Mouse (Mus musculus) limb, embryonic 14.5 days (tissue): Measurements from ENCODE around the gene E130311K13Rik. TPM values are rescaled to one million over a fixed set of nuclear protein-coding genes. Genes with fewer than 3 reads are reported as not detected.

Experiments
- ATAC-seq: fragments of 200-750 bp; cut with Nextera tagmentation; 2 replicates; pipeline ENCODE4 v1.8.0; 2017; ENCODE audit warnings: low read depth, moderate number of reproducible peaks, moderate TSS enrichment; ENCODE audit not compliant: low FRiP score
- DNase-seq: peaks from one replicate; pipeline ENCODE4 v3.0.0-alpha.2; 2015; ENCODE audit warnings: low spot score
- H3K27ac ChIP-seq: fragments of 300-500 bp; sonication (generic); replicated peaks from 2 replicates; pipeline ENCODE4 v1.5.1; 2014; ENCODE audit warnings: low read depth, mild to moderate bottlenecking, low read length, moderate library complexity, mixed read lengths
- H3K27me3 ChIP-seq: fragments of 300-500 bp; sonication (generic); 2 replicates; pipeline ENCODE4 v1.6.1; 2014; ENCODE audit warnings: low read length, mixed read lengths; ENCODE audit not compliant: control insufficient read depth, insufficient read depth
- H3K36me3 ChIP-seq: fragments of 300-500 bp; sonication (generic); 2 replicates; pipeline ENCODE4 v1.6.1; 2014; ENCODE audit warnings: mild to moderate bottlenecking, low read length, moderate library complexity, mixed read lengths; ENCODE audit not compliant: control insufficient read depth, insufficient read depth
- H3K4me1 ChIP-seq: fragments of 300-500 bp; sonication (generic); 2 replicates; pipeline ENCODE4 v1.6.1; 2014; ENCODE audit warnings: antibody characterized with exemption, low read length, mixed read lengths; ENCODE audit not compliant: control insufficient read depth, insufficient read depth
- H3K4me2 ChIP-seq: fragments of 300-500 bp; sonication (generic); replicated peaks from 2 replicates; pipeline ENCODE4 v1.6.1; 2014; ENCODE audit warnings: low read depth, mild to moderate bottlenecking, low read length, moderate library complexity; ENCODE audit not compliant: severe bottlenecking
- H3K4me3 ChIP-seq: fragments of 300-500 bp; sonication (generic); replicated peaks from 2 replicates; pipeline ENCODE4 v1.5.1; 2014; ENCODE audit warnings: low read length
- H3K9ac ChIP-seq: fragments of 300-500 bp; sonication (generic); 2 replicates; pipeline ENCODE4 v1.6.1; 2014; ENCODE audit warnings: mild to moderate bottlenecking, low read depth, low read length, moderate library complexity; ENCODE audit not compliant: severe bottlenecking
- H3K9me3 ChIP-seq: fragments of 300-500 bp; sonication (generic); 2 replicates; pipeline ENCODE4 v1.6.1; 2016; ENCODE audit warnings: low read length; ENCODE audit not compliant: control insufficient read depth
- POLR2A ChIP-seq: fragments of 200-500 bp; IDR thresholded peaks from 2 replicates; pipeline ENCODE4 v1.8.0; 2012; ENCODE audit warnings: inconsistent platforms, mild to moderate bottlenecking, moderate library complexity, borderline replicate concordance; ENCODE audit not compliant: insufficient read depth, insufficient read length; ENCODE audit errors: extremely low read depth
- WGBS: fragments of 180-500 bp; shearing (Covaris S2); extraction: QIAGEN DNeasy Blood & Tissue Kit; methylation state at CpG from one replicate; pipeline ENCODE4 v1.1.7; 2014; 5-methylcytosine and 5-hydroxymethylcytosine counted together
- polyA plus RNA-seq, 2 experiments: library from polyadenylated mRNA; depleted of rRNA in 1 of 2; stranded (reverse) in 1 of 2; unstranded in 1 of 2; fragments of >200 nt; fragmentation: Nextera tagmentation in 1 of 2; extraction: Ambion mirVana in 1 of 2; gene quantifications; 2 replicates each; pipeline versions ENCODE4 v1.2.1 to v1.2.3; 2012 to 2014

E130311K13Rik gene
- polyA plus RNA-seq, 2 experiments: 6.2 to 8.9 TPM

DNA sequence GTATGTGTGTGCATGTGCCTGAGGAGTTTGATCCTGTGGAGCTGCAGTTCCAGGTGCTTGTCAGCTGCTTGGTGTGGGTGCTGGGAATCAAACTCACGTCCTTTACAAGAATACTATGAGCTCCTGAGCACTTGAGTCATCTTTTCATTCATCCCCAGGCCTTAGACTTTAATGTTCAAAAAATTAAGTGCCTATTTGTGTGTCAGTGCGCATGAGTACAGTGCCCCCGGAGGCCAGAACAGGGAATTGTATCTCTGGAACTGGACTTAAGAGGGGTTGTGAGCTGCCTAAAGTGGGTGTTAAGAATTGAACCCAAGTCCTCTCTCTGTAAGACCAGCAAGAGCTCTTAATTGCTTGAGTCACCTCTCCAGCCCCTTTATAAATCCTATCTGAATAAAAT, 9.6 kb downstream of the E130311K13Rik start:
- no peak overlapping the region for H3K4me2 ChIP-seq
- H3K9ac ChIP-seq: no peak overlapping the region
- no peaks in the 10 kb centered on the region for H3K27me3 ChIP-seq
- 69% methylated on average over 3 of the region's 3 CpGs for WGBS
- no peak overlapping the region for H3K27ac ChIP-seq
- H3K36me3 ChIP-seq: peaks cover 20% of the 10 kb centered on the region
- H3K9me3 ChIP-seq: no peaks in the 10 kb centered on the region
- ATAC-seq (no peak), DNase-seq (no peak)
- no peak overlapping the region for H3K4me3 ChIP-seq
- no peak for TF ChIP-seq POLR2A
- no peaks in the 10 kb centered on the region for H3K4me1 ChIP-seq

GRCm38 (mm10) chr3:63910301-63910700, 19.0 kb downstream of the E130311K13Rik start:
- no peaks in the 10 kb centered on the region for H3K27me3 ChIP-seq
- DNase-seq (no peak), ATAC-seq (no peak)
- H3K9me3 ChIP-seq: no peaks in the 10 kb centered on the region
- WGBS: 74% methylated on average over 4 of the region's 4 CpGs
- H3K4me2 ChIP-seq: no peak overlapping the region
- no peak overlapping the region for H3K4me3 ChIP-seq
- H3K4me1 ChIP-seq: no peaks in the 10 kb centered on the region
- H3K27ac ChIP-seq: no peak overlapping the region
- TF ChIP-seq POLR2A: no peak
- peaks cover 7% of the 10 kb centered on the region for H3K36me3 ChIP-seq
- no peak overlapping the region for H3K9ac ChIP-seq

DNA sequence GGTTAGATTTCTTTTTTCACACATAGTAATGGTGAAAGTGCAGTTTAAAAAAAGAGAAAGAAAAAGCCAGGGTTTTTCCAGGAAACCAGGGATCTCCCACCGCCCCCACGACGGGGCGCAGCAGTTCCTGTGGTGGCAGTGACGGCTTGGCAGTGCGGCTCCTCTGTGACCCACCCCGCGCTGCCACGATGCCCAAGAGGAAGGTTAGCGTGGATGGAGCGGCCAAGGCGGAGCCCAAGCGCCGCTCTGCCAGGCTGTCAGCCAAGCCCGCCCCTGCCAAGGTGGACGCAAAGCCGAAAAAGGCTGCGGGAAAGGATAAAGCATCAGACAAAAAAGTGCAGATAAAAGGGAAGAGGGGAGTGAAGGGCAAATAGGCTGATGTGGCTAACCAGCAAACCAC, 24.0 kb downstream of the E130311K13Rik start:
- Histone ChIP-seq H3K4me3 (peak overlapping the region; percentile 33), H3K36me3 (no peaks in the 10 kb centered on the region), H3K9me3 (no peaks in the 10 kb centered on the region), H3K27ac (no peak overlapping the region), H3K4me2 (peak overlapping the region; percentile 61), H3K27me3 (peaks cover 2% of the 10 kb centered on the region; the same call in 1 of the 2 replicates), H3K4me1 (no peaks in the 10 kb centered on the region), H3K9ac (peak overlapping the region; percentile 38)
- no peak for TF ChIP-seq POLR2A
- ATAC-seq (no peak), DNase-seq (no peak)
- 2% methylated on average over 18 of the region's 18 CpGs for WGBS

GRCm38 (mm10) chr3:63904157-63904556, 25.1 kb downstream of the E130311K13Rik start:
- TF ChIP-seq POLR2A: no peak
- ATAC-seq: no peak
- no peak overlapping the region for H3K9ac ChIP-seq
- H3K27me3 ChIP-seq: peaks cover 11% of the 10 kb centered on the region; the same call in 1 of the 2 replicates
- peaks cover 7% of the 10 kb centered on the region; the same call in 1 of the 2 replicates for H3K4me1 ChIP-seq
- no peak overlapping the region for H3K4me2 ChIP-seq
- no peaks in the 10 kb centered on the region for H3K36me3 ChIP-seq
- no peaks in the 10 kb centered on the region for H3K9me3 ChIP-seq
- no peak overlapping the region for H3K4me3 ChIP-seq
- no peak for DNase-seq
- H3K27ac ChIP-seq: no peak overlapping the region
- 77% methylated on average over 2 of the region's 2 CpGs for WGBS

DNA sequence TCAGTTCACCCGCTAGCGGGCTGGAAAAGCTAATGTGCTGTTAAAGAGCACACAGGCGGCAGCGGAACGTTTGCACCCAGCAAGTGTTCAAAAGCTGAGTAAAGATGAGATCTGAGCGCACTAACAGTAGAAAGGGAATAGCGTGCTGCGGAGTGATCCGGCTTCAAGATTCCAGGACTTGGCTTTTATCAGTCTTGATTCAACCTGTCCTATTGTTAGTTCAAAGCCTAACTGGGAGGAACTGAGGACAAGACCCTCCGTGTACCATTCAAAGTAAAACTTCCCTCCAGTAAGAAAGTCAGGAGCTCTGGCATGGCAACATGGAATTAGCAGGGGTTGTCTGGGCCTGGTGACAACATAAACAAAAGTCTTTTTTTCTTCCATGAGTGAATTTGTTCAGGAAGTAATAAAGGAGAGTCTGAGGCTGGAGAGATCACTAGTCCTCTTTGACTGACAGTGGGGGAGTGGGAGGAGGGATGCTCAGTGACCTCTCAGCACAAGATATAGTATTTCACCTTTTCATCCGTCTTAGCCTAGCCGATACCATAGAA, 29.2 kb downstream of the E130311K13Rik start:
- DNase-seq: no peak
- Histone ChIP-seq H3K9ac (no peak overlapping the region), H3K4me3 (peak overlapping the region; percentile 61), H3K9me3 (no peaks in the 10 kb centered on the region), H3K36me3 (no peaks in the 10 kb centered on the region), H3K4me1 (peaks cover 9% of the 10 kb centered on the region), H3K27me3 (peaks cover 11% of the 10 kb centered on the region; the same call in 1 of the 2 replicates), H3K27ac (no peak overlapping the region), H3K4me2 (peak overlapping the region; percentile 100)
- no peak for TF ChIP-seq POLR2A
- ATAC-seq: no peak
- WGBS: 4% methylated on average over 12 of the region's 12 CpGs
